Mouse (Mus musculus) adrenal gland, postnatal 25 days (tissue): ENCODE data around the gene Crip2. TPM values are rescaled to one million over a fixed set of nuclear protein-coding genes. Genes with fewer than 3 reads are reported as not detected.

Experiments
- DNase-seq: peaks from one replicate; pipeline ENCODE4 v3.0.0; 2021; ENCODE audit warnings: mixed read lengths
- long read RNA-seq: library from polyadenylated mRNA; stranded (forward); transcript quantifications from one replicate; pipeline ENCODE4 v2.0.0, GENCODE M21; 2021
- total RNA-seq: library from RNA; stranded (reverse); gene quantifications from 2 replicates; pipeline ENCODE4 v1.2.3, GENCODE M21; 2021

Gene Crip2
- total RNA-seq: 65.9 and 69.0 TPM in 2 replicates
- long read RNA-seq, transcript Crip2-201 (7 exons, 1,439 nt): major isoform, 95 of 109 reads
- long read RNA-seq, partial matches to known transcripts: 9 of 109 reads
- long read RNA-seq, other reads (novel, unspliced or antisense): 4 of 109 reads

DNA sequence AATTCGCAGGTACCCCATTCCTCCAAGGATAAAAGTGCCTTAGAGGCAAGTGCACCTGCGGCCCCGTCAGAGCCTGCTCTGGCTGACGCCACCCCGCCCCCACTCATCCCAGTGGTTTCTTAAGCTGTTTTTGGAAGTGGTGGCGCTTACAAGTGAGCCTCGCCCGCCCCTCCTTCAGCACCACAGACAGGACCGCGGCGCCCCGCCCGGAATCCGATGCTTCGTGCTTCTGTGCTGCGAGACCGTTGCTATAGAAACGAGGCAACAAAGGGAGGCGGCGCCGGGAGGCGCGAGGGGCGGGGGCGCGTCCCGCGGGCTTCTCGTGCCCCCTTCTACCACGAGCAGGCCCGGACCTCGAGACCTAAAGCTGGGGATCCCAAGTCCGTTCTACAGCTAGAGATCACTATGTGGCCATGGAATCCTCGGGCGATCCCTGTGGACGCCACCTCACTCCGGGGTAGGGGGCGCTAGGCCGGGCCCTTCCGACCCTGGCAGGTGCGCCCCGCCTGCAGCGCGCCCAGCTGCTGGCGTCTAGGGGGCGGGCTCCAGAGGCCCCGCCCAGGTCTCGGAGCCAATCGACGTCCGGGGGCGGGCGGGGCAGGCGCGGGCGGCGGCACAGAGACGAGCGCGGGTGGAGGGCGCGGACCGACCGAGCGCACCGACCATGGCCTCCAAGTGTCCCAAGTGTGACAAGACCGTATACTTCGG, at the start of gene Crip2:
Gene Crip2, plus strand, starts transcription at position 329 of the 708 bp plus-strand sequence.
- peak; percentile 85 for DNase-seq

DNA sequence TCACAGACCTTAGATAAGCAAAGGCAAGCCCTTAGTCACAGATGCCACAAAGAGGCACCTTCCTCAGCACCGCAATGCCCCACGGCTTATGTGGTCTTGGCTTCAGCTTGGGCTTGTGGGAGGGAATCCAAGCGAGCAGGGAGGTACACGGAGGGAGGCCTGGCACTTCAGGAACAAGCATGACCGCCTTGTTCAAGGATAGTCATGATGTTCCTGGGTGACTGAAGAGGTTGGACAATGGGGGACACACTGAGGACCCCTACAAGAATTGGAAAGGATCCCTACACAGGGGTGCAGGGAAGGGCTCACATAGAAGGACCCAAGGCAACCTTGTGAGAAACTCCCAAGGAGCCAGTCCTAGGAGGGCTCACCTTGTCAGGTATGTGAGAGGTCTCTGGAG, 43.0 kb upstream of the Crip2 start:
- no peak for DNase-seq

GRCm38 (mm10) chr12:113097749-113098281, 42.2 kb upstream of the Crip2 start, which contains the start of gene Mta1:
TSS of gene Mta1 (plus strand) at chr12:113098278.
- DNase-seq: peak; percentile 71

- DNase-seq: peak; percentile 46
Observed at GRCm38 (mm10) chr12:113098530-113099151, 41.4 kb upstream of the Crip2 start.

- no peak for DNase-seq
Observed at GRCm38 (mm10) chr12:113099470-113100237, 40.4 kb upstream of the Crip2 start.

DNA sequence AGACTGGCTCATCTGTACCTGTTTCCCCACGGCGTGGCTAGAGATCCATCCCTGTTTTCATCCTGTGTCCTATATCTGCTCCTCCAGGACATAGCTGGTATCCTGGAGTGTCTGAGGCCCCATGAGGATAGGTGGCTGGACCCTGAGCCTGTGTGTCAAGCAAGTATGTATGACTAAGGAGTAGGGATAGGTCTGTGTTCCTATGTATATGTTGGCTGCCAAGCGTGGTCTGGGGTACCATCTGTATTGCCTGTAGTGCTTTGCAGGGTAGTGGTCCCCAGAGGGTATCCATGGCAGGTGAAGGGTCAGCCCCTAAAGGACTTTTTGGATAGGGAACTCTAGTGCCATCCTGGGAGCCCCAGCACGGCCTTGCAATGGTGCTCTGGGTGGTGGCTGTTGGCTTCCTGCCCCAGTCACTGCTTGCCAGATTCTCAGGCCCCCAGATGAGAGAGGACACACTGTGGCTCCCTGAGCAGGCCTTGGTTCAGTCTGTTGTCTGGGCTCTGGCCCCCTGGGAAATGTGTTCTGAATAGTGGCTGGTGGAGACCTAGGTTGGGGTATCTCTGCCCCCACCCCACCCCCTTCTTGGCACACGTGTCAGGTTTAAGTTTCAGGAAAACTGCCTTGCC, 39.5 kb upstream of the Crip2 start:
- peak; percentile 70 for DNase-seq

- no peak for DNase-seq
Observed at GRCm38 (mm10) chr12:113101251-113101960, 38.6 kb upstream of the Crip2 start.

DNA sequence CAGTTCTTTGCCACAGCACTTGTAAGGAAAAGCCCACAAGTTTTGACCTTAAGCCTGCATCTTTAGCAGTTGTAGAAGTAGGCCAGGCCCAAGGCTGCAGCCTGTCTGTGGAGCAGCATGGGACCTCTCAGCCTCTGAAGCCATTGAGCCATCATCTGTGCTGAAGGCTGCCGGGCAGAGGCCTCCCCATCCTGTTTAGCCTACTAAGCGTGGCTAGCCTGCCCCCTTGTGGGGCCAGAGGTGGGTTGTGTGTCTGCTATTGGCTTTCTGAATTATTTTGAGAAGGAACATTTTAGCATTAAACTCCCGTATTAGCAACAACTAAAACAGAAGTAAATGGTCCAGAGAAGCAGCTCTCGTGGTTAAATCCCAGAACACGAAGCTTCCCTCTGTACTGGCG, 37.6 kb upstream of the Crip2 start:
- DNase-seq: peak; percentile 70

DNA sequence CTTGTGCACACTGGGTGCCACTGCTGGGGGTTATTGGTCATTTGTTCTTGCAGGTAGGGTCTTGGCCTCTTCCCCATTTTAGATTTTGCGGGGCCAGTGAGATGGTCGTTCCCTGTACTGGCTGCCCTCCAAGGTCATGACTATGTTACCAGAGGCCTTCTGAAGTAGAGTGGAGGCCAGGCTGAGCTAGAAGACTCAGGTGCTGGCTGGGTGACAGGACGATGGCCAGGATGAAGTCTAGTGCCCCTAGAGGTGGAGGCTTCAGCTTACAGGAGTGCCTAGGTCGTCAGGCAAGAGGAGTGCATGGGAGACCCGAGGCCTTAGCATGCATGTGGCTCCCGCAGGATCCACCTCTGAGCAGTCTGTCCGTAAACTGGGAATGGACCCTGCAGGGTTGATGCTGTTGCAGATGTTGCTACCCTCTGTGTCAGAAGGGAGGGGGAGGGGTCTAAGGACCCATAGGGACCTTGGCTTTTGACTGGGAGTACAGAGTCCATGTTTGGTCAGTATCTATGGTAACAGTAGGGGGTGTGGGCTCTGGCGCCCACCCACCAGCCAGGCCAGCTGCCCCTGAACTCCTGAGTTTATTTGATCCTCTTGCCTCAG, 36.1 kb upstream of the Crip2 start:
- DNase-seq: peak; percentile 35

GRCm38 (mm10) chr12:113106386-113106785, 33.6 kb upstream of the Crip2 start:
- no peak for DNase-seq

DNA sequence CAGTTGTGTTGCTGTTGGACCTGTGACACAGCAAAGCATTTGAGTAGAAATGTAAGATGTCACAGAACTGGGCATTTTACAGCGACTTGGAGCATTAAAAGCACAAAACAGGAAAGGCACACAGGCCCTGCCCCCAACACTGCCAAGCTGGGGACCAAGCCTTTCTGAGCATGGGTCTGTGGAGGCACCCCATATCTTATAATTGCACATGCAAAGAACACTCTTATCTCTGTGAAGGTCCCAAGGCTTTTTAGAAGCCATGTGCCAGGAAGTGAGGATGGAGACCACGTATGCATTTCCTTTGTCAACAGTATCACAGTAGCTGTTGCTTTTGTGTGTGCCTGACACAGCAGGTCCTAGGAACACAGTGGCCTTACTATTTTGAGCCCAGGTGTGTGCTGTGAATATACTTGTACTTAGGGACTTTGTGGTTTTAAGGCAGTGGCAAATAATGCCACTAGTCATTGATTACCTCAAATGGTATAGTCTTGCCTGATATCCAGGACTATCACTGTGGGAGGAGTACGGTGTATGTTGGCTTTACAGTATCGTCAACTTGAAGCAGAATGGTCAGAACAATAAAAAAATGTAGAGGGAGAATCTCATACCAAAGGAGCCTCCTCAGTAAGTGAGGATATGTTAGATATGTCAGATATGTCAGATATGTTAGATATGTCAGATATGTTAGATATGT, 32.5 kb upstream of the Crip2 start:
- DNase-seq: no peak

- no peak for DNase-seq
Observed at GRCm38 (mm10) chr12:113108528-113109283, 31.3 kb upstream of the Crip2 start.

GRCm38 (mm10) chr12:113109801-113110200, 30.2 kb upstream of the Crip2 start:
- DNase-seq: no peak

DNA sequence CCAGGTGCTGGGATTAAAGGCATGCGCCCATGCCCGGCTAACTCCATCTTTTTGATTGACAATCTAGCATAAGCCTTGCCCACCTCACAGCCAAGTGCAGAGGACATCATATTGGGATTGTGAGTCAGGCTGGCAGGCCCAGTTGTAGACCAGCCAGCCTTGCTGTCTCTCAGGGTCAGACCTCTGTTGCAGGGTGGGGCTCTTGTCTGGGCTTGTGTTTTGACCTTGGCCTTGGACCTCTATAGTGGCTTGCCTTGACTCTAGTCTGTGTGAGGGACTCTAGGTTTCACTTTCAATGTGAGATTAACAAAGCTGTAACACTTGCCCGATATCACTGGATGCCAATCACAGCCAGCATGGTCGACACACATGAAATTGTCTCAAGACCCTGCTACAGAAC, 25.9 kb upstream of the Crip2 start:
- DNase-seq: no peak

GRCm38 (mm10) chr12:113114856-113115538, 25.0 kb upstream of the Crip2 start:
- DNase-seq: no peak

- DNase-seq: peak; percentile 79
Observed at GRCm38 (mm10) chr12:113119516-113120410, 20.3 kb upstream of the Crip2 start.

GRCm38 (mm10) chr12:113124726-113125125, 15.3 kb upstream of the Crip2 start:
- no peak for DNase-seq

DNA sequence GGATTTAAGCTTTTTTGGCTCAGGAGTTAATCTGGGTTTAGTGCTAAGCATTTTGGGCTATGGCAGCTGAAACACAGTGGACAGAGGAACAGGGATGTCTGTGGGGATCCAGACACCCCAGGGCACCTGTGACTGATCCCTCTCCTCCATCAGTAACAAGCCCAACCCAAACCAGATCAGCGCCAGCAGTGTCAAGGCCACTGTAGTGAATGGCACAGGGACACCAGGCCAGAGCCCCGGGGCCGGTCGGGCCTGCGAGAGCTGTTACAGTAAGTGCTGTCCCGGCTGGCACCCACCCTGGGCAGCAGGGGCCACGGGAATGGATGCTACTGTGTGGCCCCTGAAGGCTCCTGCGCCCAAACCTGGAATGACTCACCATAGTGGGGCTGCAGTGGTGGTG, 9.3 kb upstream of the Crip2 start:
- DNase-seq: no peak
